Mouse (Mus musculus) C2C12 (cell line): ENCODE results near the gene Gm10320. TPM values are rescaled to one million over a fixed set of nuclear protein-coding genes. Genes with fewer than 3 reads are reported as not detected.

Experiments
- H3K27me3 ChIP-seq: one replicate; pipeline ENCODE4 v1.6.1; 2011; ENCODE audit not compliant: control insufficient read depth, insufficient read depth, insufficient read length
- H3K36me3 ChIP-seq: one replicate; pipeline ENCODE4 v1.6.1; 2011; ENCODE audit not compliant: control insufficient read depth, insufficient read depth
- H3K4me3 ChIP-seq: one replicate; pipeline ENCODE4 v1.5.1; 2011; ENCODE audit warnings: mild to moderate bottlenecking, control low read depth; ENCODE audit not compliant: poor library complexity, insufficient read depth, severe bottlenecking
- H3K79me2 ChIP-seq: one replicate; pipeline ENCODE4 v1.6.1; 2011; ENCODE audit not compliant: control insufficient read depth, insufficient read depth
- H3K79me3 ChIP-seq: one replicate; pipeline ENCODE4 v1.6.1; 2011; ENCODE audit warnings: low read depth, control low read depth
- H3ac ChIP-seq: one replicate; pipeline ENCODE3; 2011; ENCODE audit warnings: low read depth; ENCODE audit not compliant: control insufficient read depth, insufficient read length
- CEBPB ChIP-seq: IDR thresholded peaks from one replicate; pipeline ENCODE4 v1.6.1; 2011; ENCODE audit warnings: low read depth, mild to moderate bottlenecking, control low read depth, moderate library complexity
- CTCF ChIP-seq: IDR thresholded peaks from one replicate; pipeline ENCODE4 v1.5.1; 2011; ENCODE audit not compliant: control insufficient read depth, insufficient read depth, insufficient read length
- FOSL1 ChIP-seq: IDR thresholded peaks from one replicate; pipeline ENCODE4 v1.8.0; 2011; ENCODE audit warnings: mild to moderate bottlenecking, low read length; ENCODE audit not compliant: poor library complexity, insufficient read depth, severe bottlenecking
- MAX ChIP-seq: IDR thresholded peaks from one replicate; pipeline ENCODE4 v1.6.1; 2011; ENCODE audit warnings: mild to moderate bottlenecking, control low read depth
- MYOD1 ChIP-seq: IDR thresholded peaks from one replicate; pipeline ENCODE4 v1.6.1; 2011; ENCODE audit warnings: low read depth; ENCODE audit not compliant: control insufficient read depth, insufficient read length
- MYOG ChIP-seq: IDR thresholded peaks from one replicate; pipeline ENCODE4 v1.6.1; 2011; ENCODE audit not compliant: control insufficient read depth, insufficient read length; ENCODE audit errors: extremely low read depth
- USF1 ChIP-seq: IDR thresholded peaks from one replicate; pipeline ENCODE4 v1.6.1; 2011; ENCODE audit warnings: low read depth, mild to moderate bottlenecking, control low read depth, moderate library complexity
- polyA plus RNA-seq: library from polyadenylated mRNA; unstranded; fragments of >200 nt; fragmentation: generic; extraction: Trizol; gene quantifications from one replicate; pipeline ENCODE4 v1.2.1, GENCODE M21; 2012; ENCODE audit warnings: missing spikeins

The Gm10320 gene
- polyA plus RNA-seq, 1 experiment = 1.8 TPM

- Histone ChIP-seq H3K4me3 (no peak overlapping the region), H3ac (no peak overlapping the region), H3K36me3 (no peaks in the 10 kb centered on the region), H3K27me3 (peaks cover 14% of the 10 kb centered on the region), H3K79me3 (no peaks in the 10 kb centered on the region), H3K79me2 (no peaks in the 10 kb centered on the region)
- TF ChIP-seq MYOG = no peak
- TF ChIP-seq CEBPB = no peak
- TF ChIP-seq FOSL1 = no peak
- no peak for TF ChIP-seq MAX
- no peak for TF ChIP-seq MYOD1
- TF ChIP-seq USF1 = no peak
- no peak for TF ChIP-seq CTCF
Measured at GRCm38 (mm10) chr13:98505989-98506388, 14.2 kb upstream of the Gm10320 start.

GRCm38 (mm10) chr13:98505489-98505857 lies 13.7 kb upstream of the Gm10320 start:
- no peak overlapping the region for H3K4me3 ChIP-seq
- TF ChIP-seq MAX = no peak
- no peaks in the 10 kb centered on the region for H3K79me2 ChIP-seq
- peaks cover 14% of the 10 kb centered on the region for H3K27me3 ChIP-seq
- no peak overlapping the region for H3ac ChIP-seq
- H3K79me3 ChIP-seq = no peaks in the 10 kb centered on the region
- H3K36me3 ChIP-seq = no peaks in the 10 kb centered on the region

- peak overlapping the region; percentile 88 for H3ac ChIP-seq
- H3K36me3 ChIP-seq = no peaks in the 10 kb centered on the region
- no peaks in the 10 kb centered on the region for H3K79me2 ChIP-seq
- no peaks in the 10 kb centered on the region for H3K79me3 ChIP-seq
- H3K4me3 ChIP-seq = no peak overlapping the region
- TF ChIP-seq MYOG (no peak), USF1 (no peak), FOSL1 (no peak), MYOD1 (no peak), CTCF (no peak), CEBPB (no peak), MAX (no peak)
- H3K27me3 ChIP-seq = peaks cover 14% of the 10 kb centered on the region
Measured at GRCm38 (mm10) chr13:98504661-98505488, 13.1 kb upstream of the Gm10320 start.

GRCm38 (mm10) chr13:98504181-98504660 lies 12.4 kb upstream of the Gm10320 start:
- no peak overlapping the region for H3ac ChIP-seq
- no peaks in the 10 kb centered on the region for H3K79me2 ChIP-seq
- H3K4me3 ChIP-seq = no peak overlapping the region
- H3K27me3 ChIP-seq = peaks cover 14% of the 10 kb centered on the region
- H3K79me3 ChIP-seq = no peaks in the 10 kb centered on the region
- no peaks in the 10 kb centered on the region for H3K36me3 ChIP-seq
- TF ChIP-seq CTCF (no peak), MYOG (no peak), USF1 (no peak), MYOD1 (no peak), CEBPB (no peak), FOSL1 (no peak), MAX (no peak)

DNA sequence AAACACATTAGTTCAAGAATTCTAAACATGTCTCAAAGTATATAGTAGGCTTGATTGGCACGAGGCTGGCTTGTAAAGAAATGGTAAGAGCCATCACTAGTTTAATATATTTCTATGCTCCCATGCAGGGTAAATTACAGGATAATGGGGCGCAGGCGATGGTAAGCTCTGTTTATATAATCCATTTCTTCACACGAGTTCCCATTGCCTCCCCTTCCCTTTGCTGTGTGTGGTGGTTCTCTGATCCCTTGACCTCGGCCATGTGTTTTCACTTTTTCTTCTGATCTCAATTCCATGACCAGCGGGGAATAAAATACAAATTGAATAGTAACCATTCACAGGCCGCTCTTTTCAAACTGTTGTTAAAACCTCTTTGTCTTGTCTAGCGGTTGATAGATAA lies 11.8 kb upstream of the Gm10320 start:
- no peak overlapping the region for H3ac ChIP-seq
- H3K36me3 ChIP-seq = no peaks in the 10 kb centered on the region
- no peaks in the 10 kb centered on the region for H3K79me2 ChIP-seq
- no peak overlapping the region for H3K4me3 ChIP-seq
- peaks cover 14% of the 10 kb centered on the region for H3K27me3 ChIP-seq
- TF ChIP-seq MYOD1 (no peak), CTCF (no peak), FOSL1 (no peak), MYOG (no peak), USF1 (no peak), MAX (no peak), CEBPB (no peak)
- H3K79me3 ChIP-seq = no peaks in the 10 kb centered on the region

- H3K27me3 ChIP-seq = peaks cover 14% of the 10 kb centered on the region
- no peak overlapping the region for H3K4me3 ChIP-seq
Measured at GRCm38 (mm10) chr13:98502813-98503341, 11.1 kb upstream of the Gm10320 start.

More at GRCm38 (mm10) chr13:98502813-98503341, 11.1 kb upstream of the Gm10320 start:
- no peaks in the 10 kb centered on the region for H3K79me2 ChIP-seq
- no peak overlapping the region for H3ac ChIP-seq
- TF ChIP-seq CTCF = no peak
- no peaks in the 10 kb centered on the region for H3K79me3 ChIP-seq
- no peaks in the 10 kb centered on the region for H3K36me3 ChIP-seq
